Mouse (Mus musculus): Measurements from ENCODE around the gene Hsd17b14. TPM values are rescaled to one million over a fixed set of nuclear protein-coding genes. Genes with fewer than 3 reads are reported as not detected.

Hsd17b14 gene
- total RNA-seq, 2 experiments from 2014 or later = 0.93 to 1.4 TPM

DNA sequence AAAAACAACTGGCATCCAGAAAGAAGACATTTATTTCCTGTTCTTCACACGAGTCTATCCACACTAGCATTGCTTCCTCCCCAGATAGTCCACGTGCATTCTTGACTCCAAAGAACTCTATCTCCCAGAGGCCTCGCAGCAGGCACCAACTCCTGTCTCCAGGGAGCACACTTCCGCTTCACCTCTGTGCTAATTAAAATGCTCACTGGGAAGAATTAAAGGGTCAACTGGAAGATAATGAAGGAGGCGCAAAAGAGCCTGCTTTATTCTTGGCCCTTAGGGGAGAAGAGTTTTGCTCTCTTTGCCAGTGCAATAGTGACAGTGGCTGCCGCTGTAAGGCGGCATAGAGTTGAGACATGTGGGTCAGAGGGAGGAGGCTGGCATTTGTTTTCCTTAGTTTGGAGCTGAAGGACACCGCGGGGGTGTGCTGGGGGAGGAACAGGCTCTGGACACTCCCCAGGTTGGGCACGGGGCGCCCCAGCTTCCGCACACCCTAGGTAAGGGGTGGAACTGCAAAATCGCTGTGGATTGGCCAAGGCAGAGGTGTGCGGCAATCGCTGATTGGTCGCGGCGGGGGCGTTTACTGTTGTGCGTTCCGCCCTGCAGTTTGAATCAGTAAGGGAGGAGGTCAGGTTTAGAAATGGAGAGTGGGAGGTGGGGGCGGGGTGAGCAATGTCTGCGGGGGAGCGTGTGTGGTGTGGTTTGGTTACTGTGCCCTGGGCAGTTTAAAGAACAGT lies 13.3 kb downstream of the Hsd17b14 start:
- peak; percentile 96 for DNase-seq

DNA sequence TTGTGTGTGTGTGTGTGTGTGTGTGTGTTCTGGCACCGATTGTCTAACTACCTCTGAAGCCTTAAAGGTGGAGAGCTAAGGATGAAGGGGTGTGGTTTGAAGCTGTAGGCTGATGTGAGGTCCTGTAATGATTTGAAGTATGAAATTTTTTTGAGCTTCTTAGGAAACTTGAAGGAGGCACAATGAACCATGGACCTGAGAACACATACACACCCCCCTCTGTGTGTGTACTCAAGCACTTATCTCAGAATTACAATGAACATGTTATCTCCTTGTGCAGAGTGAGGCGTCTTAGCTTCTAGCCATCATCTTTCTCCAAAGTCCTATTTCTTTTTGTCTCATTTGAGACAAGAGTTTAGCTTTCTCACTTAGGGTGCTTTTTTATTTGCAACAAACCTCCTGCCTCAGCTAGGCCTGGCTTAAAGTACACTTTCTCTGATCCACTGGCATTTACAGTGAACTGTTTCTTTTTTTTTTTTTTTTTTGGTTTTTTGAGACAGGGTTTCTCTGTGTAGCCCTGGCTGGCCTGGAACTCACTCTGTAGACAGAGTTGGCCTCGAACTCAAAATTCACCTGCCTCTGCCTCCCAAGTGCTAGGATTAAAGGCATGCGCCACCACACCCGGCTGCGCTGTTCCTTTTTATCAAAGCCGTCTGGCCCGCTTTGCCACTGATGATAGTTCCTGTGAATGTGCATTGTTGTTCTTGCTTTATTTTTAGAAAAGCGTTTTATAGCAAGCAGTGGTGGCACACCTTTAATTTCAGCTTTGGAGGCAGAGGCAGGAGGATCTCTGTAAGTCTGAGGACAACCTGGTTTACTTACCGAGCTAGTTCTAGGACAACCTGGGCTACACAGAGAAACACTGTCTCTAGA lies 14.1 kb downstream of the Hsd17b14 start:
- DNase-seq = no peak

DNA sequence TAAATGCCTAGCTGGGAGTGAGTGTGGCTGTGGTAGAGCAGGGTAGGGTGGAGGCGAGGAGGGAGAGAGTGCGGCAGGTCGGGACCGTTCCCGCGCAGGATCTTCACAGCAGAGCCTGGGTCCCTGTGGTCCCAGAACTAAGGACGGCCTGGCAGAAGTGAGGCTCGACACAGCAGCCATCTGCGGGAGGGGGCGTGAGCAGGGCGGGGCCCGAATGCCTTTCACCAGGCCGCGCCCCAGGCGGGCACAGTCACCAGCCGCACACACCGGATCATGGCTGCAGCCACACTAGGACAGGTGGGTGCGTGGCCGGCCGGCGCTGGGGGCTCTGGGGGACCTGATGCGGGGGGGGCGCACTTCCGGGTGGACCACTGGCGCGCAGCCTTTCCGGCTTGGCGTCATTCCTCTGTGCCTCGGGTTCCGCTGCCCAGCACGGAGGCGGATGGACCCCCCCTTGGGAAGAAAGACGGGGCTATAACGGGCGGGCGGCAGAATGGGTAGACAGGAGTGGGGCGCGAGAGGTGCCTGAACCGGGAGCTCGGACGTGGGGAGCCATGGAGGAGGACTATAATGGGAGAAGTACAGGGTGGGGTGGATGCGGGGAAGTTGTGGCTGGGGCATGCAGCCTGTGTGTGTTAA lies 15.5 kb downstream of the Hsd17b14 start, which contains the start of gene Bcat2:
Bcat2 (plus strand) TSS at position 51 of the 639 bp plus-strand sequence.
- DNase-seq = peak; percentile 87

DNA sequence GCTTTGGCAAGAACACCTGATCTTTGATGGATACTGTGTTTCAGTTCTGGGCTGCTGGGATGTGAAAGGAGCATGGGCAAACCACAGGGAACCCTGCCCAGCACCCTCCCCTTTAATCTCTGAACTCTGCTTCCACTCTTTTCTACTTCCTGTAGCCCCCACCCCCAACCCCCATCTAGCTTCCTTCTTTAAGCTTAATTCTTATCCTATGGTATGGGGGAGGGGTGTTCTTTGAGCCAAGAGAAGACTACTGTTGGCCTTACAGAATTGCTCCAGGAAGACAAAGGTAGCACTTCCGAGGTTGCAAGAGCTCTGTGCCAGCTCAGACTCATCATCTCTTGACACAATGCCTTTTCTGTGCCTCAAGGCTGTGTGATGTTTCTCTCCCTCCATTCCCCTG lies 17.3 kb downstream of the Hsd17b14 start:
- DNase-seq = no peak

DNA sequence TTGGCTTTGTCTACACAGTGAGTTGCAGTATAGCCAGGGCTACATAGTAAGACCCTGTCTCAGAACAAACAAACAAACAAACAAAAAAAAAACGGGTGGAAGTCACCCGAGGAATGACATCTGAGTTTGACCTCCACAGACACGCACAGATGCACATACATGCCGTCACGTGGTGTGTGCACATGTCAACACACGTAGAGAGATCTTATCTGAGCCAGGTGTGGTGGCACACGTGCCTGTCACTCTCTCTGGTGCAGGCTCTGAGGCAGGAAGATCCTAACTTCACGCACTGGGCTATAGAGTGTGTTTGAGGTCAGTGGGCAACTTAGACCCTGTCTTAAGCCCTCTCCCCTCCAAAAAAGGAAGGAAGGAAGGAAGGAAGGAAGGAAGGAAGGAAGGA lies 19.3 kb downstream of the Hsd17b14 start:
- no peak for DNase-seq

DNA sequence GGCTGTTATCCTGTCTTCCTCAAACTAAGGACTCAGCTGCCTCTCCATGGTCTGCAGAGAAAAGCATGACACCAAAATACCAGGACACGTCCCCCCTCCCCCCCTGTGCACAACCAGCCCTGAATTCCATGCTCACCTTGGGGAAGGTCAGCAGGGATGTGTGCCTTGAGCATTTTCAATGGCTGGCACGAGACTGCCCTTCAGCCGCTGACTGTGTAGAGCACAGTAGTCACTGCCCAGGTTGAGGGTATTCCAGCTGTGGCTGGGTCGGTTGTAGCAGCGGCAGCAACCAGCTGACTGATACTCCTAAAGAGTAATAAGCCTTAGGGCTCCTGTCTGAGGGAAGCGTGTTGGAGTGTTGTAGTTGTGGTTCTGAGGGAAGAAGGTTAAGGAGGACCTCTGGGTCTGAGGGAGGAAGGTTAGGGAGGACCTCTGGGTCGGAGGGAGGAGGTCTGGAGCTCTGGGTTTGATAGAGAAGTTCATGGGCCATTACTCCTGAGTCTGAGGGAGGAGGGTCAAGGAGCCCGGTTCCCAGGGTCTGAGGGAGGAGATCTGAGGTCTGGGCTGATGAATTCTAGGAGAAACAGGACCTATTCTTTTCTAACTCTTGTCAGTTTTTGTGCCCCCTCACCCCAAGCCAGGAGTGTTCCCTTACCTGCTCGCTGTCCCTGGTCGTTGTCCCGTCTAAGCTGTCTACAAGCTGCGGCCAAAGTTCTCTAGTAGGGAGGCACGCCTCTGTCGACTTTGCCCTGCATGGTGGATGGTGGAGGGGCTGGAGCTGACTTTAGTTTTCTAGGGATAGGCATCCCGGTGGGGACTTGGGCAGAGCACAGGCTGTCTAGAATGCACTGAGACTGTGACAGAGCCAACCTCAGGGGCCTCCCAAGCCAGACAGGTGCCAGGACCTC lies 20.0 kb downstream of the Hsd17b14 start:
- no peak for DNase-seq

DNA sequence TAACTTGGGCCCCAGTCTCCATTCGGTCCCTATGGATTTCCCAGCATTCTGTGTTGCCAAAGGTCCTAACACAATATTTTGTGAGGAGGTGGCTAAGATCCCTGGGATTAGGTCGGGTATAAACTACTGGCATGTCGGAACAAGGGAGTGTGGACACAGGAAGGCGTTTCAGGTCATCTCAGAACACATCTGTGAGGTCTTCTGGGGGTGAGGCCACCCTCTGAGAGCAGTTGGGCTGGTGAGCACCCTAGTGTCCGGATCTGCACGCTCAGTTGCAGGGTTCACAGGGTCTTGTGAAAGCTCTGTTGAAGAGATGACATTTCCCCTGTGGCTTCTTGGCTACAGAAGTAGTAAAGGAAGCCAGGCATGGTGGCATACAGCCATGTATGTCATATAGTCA lies 31.2 kb downstream of the Hsd17b14 start:
- DNase-seq = peak; percentile 28

DNA sequence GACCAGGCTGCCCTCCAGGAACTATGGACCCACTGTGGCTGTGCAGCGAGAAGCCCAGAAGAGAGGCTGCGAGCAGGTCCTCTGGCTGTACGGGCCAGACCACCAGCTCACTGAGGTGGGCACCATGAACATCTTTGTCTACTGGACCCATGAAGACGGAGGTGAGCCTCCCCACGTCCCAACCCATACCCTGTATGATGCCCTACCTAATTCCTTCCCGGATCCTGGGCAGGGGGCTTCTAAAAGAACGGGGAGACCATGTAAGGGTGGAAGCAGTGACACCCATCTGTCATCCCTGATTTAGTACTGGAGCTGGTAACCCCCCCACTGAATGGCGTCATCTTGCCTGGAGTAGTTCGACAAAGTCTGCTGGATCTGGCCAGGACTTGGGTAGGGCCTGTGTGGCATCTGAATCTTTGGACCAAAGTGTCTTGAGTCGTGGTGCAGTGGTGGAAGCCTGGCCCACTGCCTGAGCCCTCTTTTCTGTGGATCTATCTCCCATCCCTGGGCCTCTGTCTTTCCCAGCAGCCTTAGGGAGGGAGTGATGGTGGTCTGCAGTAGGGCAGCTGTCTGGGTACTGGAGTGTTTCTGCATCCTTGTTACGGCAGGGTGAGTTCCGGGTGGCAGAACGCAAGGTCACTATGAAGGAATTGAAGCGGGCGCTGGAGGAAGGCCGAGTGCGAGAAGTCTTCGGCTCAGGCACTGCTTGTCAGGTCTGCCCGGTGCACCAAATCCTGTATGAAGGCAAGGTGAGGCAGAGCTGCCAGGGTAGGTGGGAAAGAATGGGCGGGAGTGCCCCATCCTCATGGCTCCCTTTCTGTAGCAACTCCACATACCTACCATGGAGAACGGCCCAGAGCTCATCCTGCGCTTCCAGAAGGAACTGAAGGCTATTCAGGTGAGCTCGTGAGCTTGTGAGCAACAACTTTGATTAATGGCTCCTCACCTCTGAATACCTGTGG lies 33.2 kb downstream of the Hsd17b14 start:
- peak; percentile 8 for DNase-seq

DNA sequence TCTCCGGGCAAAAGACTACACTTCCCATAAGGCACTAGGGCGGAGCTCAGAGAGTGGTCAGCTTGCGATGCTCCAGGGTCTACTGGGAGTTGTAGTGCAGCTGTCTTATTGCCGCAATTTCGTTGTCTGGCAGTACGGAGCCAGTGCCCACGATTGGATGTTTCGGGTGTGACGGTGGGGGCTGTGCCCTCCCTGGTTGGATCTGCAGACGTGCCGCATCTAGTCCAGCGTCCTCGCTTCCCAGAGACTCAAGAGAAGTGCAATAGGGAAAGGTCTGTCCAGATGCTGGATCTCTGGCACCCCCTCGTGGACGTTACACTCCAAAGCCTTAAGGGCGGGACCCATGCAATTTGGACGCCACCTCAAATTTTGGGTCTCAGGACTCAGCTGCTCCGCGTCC lies 34.5 kb downstream of the Hsd17b14 start:
- peak; percentile 93 for DNase-seq

DNA sequence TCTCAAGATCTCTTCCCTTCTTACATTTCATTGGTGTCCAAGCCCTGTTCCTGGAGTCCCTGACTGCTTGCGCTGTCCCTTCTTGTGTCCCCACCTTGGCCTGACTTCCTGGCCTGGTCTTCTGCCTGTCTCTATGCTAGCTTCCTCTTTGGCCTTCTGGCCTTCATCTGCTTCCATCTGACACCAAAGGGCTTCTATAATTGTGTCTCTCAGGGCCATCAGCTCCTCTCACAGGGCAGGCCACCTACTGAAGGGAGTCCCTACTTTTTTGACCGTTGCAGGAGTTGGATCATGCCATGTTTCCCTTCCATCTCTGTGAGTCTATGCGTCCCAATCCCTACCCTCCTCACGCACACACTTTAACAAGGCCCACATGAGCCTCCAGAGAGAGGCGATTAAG lies 35.2 kb downstream of the Hsd17b14 start:
- peak; percentile 9 for DNase-seq

DNA sequence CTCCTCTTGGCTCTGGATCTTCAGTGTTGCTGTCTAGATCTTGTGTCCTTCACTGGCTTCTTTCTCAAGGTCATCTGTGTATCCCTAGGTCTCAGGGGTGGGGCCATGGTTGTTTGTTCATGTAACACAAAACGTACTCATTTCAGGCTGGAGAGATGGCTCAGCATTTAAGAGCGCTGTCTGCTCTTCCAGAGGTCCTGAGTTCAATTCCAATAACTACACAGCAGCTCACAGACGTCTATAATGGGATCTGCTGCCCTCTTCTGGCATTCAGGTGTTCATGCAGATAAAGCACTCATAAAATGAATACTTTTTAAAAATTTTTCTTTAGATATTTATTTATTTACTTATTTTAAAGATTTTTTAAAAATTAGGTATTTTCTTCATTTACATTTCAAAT lies 36.2 kb downstream of the Hsd17b14 start:
- DNase-seq = peak; percentile 4

DNA sequence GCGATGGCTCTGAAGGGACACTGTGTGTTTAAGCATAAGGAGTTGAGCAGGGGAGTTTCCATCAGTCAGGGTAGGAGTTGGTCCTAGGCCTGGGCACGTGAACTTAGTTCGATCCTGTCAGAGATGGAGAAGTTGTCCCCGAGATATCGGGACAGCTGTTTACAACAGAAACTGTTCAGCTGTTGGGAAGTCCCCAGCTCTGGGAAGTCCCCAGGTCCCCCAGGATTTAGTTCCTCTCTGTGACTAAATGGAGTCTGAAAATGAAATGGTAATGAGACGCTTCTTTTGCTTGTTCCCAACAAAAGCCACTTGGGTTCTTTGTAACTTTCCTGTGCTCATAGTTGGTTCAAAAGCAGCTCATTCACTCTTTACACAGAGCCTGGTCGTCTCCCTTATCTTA lies 37.2 kb downstream of the Hsd17b14 start:
- DNase-seq = no peak

DNA sequence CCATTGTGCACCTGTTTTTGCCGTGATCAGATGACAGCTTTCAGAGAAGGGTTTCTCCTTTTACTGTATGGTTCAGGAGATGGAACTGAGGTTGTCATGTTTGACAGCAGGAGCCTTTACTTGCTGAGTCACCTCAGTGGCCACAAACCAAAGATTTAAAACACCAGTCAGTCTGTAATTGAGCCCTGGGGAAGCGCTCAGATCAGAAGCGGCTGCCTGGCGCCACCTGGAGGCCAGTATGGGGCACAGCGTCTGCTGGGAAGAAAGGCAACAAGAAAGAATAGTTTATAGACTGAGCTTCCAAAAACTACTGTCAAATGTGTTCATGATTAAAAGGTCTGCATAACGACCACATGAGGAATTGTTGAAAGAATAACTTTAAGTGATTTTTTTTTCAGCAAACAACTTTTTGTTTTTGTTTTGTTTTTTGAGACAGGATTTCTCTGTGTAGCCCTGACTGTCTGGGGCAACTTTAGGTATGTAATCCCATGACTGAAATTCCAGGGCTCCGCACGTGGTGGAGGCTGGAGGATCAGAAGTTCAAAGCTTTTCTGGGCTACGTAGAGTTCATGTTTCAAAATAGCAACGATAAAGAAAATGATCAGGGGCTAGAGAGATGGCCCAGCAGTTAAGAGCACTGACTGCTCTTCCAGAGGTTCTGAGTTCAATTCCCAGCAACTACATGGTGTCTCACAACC lies 38.6 kb downstream of the Hsd17b14 start:
- DNase-seq = peak; percentile 82

DNA sequence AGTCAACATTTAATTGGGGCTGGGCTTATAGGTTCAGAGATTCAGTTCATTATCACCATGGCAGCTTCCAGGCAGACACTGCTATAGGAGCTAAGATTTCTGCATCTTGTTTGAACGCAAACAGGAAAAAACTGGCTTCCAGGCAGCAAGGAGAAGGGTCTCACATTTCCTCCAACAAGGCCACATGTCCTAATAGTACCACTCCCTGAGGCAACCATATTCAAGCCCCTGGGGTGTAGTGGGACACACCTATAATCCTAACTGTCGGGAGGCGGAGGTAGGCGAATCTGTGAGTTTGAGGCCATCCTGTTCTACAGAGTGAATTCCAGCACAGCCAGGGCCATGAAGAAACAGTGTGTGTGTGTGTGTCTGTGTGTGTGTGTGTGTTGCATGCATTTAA lies 40.5 kb downstream of the Hsd17b14 start:
- DNase-seq = no peak

DNA sequence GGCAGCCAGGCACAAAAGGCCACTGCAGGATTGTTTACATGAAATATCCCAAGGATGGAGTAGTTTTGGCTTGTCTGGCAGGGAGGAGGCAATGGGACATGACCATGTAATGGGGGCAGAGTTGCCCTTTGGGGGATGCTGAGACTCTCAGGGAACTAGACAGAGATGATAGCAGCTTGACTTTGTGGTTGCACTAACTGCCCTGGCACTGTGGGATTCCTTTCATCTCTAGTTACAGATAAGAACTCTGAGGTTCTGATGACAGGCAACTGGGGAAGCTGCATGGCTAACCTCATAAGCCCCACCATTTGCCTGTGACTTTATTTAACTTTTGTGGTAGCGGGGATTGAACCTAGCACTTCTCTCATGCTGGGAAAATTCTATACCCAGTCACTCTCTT lies 41.4 kb downstream of the Hsd17b14 start:
- DNase-seq = no peak

DNA sequence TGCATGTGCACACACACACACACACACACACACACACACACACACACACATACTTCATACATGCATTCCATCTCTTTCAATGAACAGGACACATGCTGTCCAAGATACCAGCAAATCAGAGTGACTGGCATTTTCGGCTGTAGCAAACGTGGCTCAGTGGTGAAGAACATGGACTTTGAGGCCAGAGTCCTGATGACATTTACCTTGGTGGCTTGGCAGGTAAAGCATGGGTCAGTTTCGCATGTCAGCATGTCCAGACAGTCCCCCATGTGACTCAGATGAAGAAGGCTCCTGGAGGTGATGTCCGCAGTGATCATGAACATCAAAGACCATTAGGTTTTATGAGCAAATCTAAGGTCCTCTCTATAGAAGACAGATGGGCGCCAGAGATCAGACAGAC lies 42.3 kb downstream of the Hsd17b14 start:
- DNase-seq = no peak

DNA sequence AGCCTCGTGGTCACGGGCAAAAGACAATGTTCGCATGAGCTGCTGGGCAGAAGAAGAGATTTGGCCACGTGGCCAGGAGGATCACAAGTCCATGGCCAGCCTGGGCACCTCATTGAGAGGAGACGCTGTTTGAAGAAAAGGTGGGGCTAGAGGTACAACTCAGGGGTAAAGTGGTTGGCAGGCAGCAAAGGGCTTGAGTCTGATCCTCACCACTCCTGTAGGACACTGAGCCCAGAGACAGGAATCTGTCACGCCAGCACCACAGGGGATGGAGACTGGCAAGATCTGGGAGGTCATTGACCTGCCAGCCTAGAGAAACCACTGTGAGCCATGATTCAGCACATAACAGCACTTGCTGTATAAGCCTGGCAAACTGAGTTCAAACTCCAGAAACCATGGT lies 42.8 kb downstream of the Hsd17b14 start:
- no peak for DNase-seq

DNA sequence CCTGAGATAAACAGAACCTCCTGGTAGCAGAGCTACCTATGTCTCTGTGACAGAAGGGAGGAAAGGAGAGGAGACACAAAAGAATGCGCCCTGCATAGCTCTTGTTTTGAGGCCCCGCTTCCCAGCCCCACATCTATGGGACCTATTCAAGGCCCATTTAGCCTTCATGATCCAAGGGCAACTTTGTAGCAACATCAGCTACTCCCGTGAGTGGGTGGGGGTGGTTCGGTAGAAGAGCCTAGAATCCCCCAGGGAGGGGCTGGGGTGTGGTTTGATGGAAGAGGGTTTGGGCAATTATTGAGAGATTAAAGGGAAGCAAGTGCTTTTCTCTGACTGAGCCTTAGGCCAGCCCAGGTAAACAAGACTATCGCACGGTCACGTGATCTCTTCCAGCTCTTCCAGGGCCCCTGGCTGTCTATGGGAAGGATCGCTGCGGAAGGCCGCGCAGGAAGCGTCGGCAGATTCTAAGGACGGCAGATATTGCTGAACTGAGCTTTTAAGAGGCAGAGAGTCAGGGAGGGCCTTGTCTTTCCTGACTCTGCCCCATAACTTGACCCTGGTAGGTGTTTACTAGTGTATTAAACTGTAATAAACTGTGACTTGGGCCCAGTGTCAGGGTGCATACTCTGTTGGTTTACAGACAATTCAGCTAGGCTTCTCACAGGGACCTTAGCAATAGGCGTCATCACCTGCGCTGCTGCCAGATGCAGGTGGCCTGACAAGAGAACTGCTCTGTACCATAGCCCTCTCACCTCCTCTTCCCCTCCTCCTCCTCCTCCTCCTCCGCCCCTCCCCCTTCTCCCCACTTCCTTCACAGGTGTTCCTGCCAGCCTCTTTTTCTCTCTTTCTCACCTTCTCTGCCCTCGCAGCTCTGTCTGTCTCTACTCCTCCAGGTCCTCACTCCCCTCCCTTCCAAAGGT lies 44.5 kb downstream of the Hsd17b14 start:
- DNase-seq = no peak

DNA sequence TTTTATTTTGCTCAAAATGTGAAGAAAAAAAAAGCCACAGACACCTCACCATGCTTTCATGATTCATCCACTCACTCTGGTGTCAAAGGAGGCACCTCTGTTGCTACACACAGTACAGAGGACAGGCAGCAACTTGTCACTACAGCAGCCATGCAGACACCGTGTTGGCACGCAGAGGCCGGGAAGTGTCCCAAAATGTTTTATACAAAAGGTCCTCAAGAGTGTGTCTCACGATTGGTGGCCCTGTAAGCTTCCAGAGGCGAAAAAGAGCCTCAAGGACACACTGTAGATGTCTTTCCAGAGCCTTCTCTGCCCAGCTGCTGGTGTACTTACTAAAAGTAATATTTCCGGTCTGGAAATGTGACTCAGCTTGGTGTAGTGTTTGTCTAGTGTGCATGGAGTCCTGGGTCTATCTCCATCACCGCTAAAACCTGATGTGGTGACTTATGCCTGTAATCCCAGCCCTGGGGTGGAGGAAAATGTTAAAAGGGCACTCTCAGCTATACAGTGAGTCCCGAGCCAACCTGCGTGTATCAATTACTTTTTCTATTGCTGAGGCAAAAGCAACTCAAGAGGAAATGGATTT lies 51.1 kb downstream of the Hsd17b14 start:
- no peak for DNase-seq
